Mouse (Mus musculus) kidney, postnatal 14 days (tissue): Measurements from ENCODE around the gene Gyg.

Experiments used
- DNase-seq: peaks from one replicate; pipeline ENCODE4 v3.0.0; 2022; ENCODE audit warnings: mixed read lengths

The Gyg gene

DNA sequence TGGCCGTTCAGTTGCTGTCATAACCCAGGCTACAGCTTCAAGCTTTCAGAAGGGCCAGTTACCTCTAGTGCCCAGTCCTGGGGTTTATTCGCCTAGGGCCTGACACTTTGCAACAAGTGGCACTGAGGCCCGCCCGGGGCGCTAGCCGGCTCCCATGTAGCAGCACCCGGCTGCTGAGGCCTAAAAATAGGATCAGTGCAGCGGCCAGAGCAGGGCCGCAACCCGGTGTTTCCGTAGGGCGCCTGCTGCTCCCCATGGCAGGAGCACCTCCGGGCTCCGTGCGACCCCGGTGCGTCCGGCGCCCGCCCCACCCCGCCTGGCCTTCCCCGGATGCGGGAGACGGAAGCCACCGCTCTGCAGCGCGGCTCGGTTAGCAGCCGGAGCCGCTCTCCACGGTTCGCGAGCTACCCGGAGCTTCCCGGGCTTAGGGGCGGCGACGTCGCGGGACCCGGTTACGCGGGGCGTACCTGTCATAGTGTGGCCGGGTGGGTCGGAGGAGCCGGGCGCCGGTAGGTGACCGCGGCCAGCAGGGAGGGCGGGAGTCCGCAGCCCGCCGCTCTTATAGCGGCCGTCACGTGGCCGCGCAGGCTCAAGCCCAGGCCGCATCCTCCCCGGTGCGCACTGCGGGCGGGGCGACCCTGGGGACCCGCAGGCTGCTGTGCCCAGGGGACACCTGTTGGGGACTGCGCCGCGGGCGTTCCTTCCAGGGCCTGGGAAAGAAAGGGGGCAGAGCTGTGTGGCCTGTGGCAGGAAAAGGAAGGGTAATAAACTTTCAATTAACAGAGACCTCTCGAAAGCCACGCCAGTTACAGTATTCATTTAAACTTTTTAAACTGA is at the start of gene Gyg:
Gene Gyg, minus strand, starts transcription at position 787 of the 837 bp plus-strand sequence.
- DNase-seq: peak; percentile 80

DNA sequence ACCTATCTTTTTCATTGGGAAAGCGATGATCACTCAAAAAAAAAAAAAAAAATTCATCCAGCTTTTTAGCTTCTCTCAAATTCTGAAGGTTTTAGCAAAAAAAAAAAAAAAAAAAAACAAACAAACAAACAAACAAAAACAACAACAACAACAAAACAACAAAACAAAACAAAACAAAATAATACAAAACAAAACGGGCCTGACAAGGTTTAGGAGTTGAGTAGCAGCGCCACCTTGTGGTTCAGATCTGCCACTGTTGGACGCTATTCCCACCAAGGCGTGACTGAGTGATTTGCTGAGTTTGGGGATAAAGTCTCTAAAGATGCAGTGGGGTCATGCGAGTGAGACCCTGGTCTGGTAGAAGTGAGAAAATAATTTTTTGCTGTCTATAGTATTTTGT is 43.8 kb upstream of the Gyg start:
- DNase-seq: peak; percentile 56

DNA sequence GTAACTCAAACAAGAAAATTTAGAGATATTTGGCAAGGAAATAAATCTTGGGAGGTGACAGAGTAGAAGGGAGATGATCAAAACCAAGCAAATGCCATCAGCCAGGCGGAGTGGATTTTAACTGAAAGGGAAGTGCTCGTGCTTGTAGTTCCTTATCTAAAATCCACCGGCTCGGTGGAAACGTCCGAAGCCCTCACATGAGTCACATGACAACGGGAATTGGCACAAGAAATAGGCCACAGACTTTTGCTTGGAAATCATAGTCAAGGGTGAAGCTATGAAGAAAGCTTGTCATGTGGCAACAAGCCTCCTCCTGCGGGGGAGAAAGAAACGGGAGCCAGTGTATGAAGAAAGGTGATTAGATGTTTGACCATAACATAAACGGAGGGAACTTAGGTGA is 42.8 kb upstream of the Gyg start:
- no peak for DNase-seq

DNA sequence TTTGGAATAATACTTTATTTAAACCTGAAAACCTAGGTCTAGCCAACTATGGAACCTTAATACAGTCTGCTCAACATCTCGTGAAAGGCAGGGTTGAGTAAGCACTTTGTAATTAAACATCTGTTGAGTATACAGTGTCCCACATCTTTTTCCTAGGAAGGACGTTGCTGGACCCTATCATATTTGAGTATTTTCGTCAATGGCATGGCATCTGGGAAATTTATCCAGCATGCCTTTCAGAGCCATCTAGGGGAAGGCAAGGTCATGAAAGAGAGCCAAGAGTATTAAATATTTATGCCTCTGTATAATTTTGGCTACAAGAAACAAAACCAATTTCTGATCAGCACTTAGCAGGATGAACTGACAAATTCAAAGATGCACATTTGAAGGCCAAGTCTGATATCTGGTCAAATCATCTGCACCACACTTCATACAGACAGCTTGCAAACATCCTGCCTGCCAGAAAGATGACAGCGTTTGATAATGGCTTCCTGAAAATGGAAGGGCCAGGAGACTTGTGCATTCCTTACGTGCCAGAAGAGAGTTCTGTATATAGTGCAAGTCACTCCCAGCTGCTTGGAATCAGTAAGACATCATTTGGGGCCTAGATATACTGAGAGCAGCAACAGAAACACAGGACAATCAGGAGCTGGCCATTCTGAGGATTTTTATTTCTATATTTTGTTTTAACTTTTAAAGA is 34.0 kb upstream of the Gyg start:
- DNase-seq: no peak

DNA sequence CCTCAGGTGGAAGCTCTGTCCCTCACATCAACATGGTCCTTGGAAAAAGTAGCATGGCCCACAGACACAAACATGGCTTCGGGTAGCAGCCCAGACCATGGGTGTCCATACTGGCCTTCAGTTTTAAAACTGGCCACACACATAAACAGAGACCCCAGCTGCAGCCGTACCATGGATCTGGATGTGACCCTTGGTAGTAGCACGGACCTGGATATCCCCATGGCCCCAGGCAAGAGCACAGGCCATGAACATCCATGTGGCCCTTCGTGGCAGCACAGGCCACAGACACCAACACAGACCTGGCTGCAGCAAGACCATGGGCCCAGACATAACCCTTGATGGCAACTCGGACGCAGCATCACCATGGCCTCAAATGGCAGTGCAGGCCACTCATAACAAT is 17.3 kb upstream of the Gyg start:
- no peak for DNase-seq

DNA sequence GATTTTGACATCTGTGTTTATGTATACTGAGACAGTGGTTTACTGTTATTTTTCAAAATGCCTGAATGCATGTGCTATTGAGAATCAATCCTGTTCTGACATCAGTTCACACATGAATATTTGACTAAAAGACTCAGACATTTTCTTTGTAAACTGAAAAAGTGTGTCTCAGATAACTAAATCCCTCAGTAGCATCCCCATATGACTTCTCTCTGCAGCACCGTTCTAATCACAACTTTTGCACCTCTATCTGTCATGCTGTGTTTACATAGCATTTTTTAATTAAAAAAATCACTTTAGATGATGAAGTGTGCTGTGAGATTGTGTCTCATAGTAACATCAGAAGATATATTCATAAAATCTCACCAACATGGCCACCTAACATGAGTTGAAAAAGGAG is 12.4 kb upstream of the Gyg start:
- no peak for DNase-seq

DNA sequence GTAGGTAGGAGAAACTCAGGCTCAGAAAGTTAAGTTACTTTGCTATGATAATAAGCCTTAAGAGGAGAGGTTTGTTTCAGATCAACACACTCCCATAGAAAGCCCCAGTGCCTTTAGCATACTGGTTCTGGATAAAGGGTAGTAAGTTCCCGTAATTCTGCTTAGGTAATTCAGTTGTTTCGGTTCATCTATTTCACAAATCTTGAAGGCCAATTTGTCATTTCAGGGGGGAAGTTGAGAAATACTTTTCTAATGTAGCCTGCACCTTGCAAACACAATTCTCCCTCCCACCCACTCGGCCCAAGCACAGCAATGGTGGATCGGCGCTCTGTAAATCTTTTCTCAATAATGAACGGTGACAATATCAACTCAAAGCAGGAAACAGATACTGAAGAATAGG is 359 bp upstream of the Gyg start:
- DNase-seq: no peak

DNA sequence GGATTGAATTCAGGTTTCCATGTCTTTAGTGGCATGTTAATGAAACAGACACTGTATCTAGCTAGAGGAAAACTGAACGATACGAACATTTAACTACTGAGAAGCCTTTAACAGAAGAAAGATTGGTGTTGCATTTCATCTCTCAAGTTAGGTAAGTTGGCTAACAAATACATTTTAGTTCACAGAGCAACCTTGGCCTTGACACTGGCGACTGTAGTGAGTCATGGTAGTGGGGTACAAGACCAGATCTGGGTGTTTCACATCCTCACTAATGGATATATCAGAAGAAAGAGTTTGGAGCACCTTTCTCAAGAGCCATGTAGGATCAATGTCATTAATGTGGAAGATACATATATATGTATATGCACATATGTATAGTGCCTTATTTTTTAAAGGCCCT is 3.5 kb downstream of the Gyg start:
- no peak for DNase-seq

DNA sequence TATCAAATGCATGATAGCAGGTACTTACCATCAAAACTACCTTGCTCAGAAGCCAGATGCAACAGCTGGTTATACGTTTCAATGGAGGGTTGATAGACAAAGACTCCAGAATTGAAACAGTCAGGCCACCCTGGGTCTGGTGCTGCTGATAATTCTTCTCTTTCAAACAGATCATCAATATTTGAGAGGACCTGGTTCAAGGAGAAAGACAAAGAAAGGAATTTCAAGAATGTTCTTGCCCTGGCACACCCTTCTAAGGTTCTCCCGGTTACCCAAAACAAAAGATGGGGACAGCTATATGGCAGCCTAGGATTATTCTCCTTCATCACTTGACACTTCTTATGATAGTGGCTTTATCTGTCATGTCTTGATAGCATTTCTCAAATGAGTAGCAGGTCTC is 4.6 kb downstream of the Gyg start:
- no peak for DNase-seq

DNA sequence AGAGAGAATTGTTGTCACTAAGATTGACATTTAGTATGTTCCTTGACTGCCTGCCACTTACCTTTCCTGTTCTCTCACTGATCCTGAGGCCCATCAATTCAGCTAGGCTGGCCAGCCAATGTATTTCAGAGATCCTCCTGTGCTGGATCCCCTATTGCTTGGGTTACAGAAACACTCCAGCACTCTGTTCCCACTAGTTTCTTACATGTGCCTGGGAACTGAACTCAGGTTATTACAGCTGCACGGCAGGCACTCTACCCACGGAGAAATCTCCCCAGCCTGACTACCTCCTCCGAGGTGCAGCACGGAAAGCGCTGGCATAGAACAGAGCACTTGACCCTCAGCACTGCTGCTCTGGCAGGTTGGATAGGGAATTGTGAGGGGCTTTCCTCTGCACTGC is 7.5 kb downstream of the Gyg start:
- no peak for DNase-seq

DNA sequence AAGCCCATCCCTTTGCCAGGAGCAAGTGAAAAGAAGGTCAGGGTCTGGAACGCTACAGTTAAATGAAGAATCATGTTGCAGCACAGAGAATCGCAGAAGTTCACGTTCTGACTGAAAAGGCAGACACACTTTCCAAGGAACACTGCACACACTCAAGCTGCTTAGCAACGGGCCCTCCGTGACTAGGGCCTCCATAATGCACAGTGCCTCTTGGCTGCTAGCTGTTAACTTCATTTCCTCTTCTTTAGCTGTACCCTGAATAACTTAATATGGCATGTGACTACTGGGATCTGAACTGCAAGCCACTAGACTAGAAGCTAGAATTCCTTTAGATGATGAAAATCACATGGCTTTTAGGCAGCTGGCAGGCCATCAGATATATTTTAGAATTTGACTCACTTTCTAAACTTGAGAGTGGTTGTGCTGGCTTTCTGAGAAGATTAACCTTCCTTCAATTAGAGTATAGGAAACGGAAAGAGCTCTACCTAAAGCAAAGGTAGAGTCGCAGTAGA is 8.2 kb downstream of the Gyg start:
- no peak for DNase-seq

DNA sequence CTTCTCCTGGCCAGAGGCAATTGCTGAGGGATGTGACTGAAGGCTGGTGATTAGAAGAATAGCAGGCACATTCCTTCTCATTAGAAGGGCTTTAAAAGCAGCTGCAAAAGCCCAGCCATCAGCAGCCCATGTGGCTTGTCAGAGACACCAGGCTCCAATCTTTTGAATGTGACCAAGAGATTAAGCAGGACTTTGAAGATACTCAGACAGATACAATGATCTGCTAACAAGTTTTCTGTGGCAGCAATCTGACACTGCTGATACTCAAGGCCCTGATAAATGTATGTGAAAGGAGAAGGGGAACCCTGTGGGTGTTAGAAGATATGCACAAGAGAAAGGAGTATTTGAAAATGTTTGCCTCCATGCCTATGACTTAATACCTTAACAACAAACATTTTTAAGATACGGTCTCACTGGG is 9.4 kb downstream of the Gyg start:
- no peak for DNase-seq

DNA sequence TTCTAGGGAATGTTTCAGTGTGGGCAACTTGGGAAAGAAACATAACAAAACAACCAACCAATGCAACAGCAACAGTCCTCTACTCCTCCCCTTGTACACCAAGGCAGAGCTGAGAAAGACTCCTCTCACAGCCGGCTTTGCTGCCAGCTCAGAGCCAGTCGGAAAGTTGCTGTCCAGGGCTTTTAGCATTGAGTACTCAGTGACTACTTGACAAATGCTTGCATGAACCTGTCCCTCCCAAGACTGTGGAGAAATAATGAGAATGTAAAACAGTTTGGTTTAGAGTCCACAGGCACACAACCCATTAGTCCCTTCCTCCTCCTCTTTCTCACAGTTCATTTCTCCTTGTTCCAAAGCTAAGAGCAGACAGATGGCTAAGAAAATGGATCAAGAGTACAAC is 10.7 kb downstream of the Gyg start:
- DNase-seq: no peak

DNA sequence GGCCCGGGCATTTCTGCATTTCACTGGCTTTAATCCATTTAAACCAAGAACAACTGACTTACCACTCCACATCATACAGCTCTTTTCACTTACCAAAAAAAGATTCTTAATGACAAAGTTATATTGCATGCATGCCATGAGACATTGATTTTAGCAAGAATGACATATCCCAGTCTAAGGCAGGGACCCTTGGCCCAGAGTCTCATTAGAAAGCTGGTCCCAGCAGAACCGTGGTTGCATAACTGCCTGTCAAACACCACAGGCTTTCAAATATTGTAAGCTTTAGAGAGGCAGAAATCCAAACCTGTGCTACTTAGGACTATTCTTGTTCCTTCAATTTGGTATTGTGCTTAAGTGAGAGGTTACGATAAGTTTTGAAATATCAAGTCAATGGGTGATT is 11.4 kb downstream of the Gyg start:
- DNase-seq: no peak

DNA sequence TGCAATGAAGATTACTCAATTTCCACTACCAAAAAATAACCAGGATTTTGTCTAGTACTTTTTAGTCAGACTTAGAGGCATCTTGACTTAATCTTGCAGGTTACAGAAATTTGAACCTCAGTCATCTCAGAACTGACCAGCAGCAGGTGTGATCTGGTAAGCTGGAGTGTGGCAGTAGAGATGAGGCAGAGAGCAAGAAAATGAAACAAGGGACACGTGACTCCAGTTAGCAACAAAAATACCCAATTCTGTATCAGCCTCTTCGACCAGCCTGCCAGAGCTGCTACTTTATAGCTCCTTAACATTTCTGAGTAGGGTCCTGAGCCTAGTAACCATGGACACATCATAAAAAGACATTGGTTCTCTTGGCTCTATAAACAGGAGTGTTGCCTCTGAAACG is 12.5 kb downstream of the Gyg start:
- DNase-seq: no peak

DNA sequence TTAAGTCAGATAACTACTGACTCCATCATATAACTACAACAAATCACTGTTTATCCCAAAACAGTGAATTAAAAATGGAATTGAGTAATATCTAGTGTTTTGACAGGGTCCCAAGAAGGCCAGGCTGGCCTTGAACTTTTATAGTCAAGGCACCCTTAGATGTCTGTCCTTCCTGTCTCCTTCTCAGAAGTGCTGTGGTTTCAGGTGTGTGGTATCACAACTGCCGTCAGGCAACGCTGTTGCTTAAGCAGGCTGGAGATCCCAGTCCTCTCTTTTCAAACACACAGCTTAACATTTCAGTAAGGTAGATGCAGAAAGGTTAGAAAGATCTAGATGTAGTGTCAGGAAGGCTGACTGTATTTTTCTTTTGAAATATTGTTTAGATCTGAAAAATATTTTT is 13.0 kb downstream of the Gyg start:
- DNase-seq: no peak

DNA sequence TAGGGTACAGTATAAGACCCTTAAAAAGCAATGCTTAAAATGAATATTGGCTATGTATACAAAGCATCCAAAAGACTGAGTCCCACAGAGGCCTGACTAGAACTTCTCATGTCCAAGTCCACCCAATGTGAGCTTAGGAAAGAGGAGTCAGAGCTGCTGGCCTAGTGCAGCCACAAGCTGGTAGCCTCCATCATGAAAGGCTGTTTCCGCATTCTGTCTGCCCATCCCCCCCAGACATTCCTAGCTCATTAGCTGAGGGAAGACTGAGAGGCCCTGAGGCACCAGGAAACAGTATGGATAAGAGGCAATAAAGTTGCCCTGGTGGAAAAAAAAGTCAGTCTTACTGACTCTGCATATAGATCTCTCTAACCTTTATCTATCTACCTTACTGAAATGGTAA is 13.4 kb downstream of the Gyg start:
- no peak for DNase-seq

DNA sequence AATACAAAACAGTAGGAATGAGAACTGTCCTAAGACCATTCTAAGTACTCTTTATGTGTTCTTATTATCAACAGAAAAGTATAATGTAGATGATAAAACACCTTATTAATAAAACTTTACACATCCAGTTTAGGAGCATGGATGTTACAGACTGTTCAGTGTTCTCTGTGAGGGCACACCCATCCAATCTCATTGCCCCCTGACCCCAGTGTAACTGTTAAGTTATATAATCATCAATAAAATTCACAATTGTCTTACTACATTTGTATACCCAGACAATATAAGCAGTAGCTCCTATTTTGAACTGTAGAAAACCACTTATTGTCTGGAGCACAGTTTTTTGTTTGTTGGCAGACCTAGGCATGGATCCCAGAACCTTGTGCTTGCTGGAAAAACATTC is 13.9 kb downstream of the Gyg start:
- no peak for DNase-seq

DNA sequence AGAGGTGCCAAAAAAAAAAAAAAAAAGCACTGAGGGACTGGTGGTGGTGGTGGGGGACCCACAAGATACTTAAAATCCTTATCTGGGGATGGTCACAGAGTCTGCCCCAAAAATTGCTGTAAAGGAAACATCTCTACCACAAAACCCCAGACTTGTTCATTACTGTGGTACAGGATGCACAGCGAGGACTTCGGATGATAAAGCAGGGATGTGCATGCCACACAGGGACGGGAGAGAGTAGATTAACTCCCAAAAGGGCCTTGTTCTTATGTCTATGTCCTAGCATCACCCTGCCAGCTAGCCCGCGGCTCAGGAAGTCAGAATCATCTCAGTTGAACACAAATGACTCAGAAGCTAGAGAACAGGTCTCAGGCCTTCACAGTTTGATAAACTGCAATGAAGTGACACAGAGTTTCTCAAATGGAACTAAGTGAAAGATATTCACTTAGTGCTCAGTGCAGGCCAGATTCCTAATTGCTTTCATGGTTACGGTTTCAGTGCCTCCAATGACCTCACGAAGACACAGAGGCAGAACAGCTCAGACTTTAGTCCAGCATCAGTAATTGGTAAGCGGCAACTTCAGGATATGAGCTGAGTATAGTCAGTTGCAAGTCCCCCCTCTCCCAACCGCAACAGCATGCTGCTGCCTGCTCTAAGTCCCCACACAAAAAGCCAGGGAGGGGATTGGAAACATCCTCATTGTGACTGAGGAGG is 18.1 kb downstream of the Gyg start:
- no peak for DNase-seq

DNA sequence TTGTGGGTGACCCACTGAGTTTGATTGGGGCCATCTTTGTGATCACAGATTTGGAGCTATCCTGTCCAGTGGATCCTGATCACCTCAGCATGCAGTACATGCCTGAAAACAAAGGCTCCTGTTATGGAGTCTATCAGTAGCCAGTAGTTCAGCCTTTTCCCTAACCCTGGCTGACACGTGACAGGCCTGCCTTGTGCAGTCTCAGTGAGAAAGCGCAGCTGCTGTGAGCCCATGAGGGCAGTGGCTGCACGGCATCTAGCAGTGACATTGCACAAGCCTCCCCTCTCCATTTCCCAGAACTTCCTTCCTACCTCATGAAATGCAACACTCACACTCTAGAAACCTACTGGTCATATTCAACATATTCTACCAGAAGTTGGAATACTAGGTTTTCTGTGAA is 20.6 kb downstream of the Gyg start:
- no peak for DNase-seq

DNA sequence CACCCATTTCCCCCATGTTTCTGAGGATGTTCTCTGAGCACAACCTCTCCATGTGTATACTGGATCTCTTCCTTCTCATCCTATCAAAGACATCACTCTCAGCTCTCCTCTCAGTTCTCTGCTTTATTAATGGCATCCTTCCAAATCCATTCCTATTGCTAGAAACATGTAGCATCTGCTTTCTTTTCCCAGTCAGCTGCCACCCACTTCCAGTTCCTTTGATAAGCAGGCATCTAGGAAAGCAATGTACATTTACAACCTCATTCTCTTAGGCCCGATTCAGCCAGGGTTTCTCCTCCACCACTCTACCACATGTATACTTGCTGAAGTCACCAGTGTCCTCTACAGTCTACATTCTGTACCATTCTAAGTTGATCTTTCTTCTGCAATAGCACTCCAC is 21.4 kb downstream of the Gyg start:
- DNase-seq: no peak

DNA sequence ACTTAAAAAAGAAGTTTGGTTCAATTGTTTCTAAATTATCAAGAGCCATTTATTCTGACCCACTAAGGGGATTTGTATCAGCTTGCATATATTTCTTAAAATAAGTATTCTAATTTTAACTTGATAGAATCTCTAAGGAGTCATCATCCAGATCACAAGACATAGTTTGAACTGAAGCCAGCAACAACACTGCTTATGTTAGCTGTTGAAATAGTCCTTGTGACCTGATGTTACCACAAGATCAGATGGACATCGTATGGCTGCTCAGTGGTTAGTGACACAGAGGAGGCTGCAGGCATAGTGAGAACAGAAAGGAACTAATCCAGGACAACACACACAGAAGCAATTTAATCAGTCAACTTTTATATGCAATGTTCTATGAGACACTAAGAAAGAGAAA is 22.4 kb downstream of the Gyg start:
- no peak for DNase-seq

DNA sequence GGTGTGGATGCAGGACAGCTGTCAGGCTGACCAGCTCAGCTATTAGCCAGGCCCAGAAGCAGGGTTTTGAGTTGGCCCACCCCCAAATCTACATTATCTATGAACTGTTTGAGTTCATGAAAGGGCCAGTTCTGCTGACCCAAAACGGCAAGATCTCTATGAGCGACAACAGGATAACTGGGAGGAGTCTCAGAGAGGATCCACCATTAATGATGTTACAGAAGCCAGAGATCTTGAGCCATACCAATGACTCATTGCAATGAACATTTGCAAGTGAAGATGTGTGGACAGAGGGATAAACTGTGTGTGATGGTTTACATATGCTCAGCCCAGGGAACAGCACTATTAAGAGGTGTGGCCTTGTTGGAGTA is 23.8 kb downstream of the Gyg start:
- no peak for DNase-seq
